Mouse (Mus musculus): ENCODE measurements around the gene Dhrs2. TPM values are rescaled to one million over a fixed set of nuclear protein-coding genes. Genes with fewer than 3 reads are reported as not detected.
A peak's percentile ranks its signal among the peaks of the same experiment; 100 is the strongest.

The Dhrs2 gene
- 0.18 TPM in 1 of 2 replicates, not detected in the other for polyA plus RNA-seq (2014; fragmentation: Nextera tagmentation; extraction: Ambion mirVana)

GRCm38 (mm10) chr14:55221707-55222106 lies at the start of gene Dhrs2:
Gene Dhrs2 (plus strand): TSS chr14:55222007.
- no peak within 1 kb of the TSS for H3K4me2 ChIP-seq
- no peaks in the 10 kb centered on the region for H3K4me1 ChIP-seq (ENCODE audit: insufficient read depth)
- no peak within 1 kb of the TSS for H3K4me3 ChIP-seq (ENCODE audit: low read depth, low read length)
- H3K9ac ChIP-seq: no peak within 1 kb of the TSS
- H3K9me3 ChIP-seq (ENCODE audit: low read depth, low read length): no peaks in the 10 kb centered on the region
- no peak within 1 kb of the TSS for H3K27ac ChIP-seq (ENCODE audit: low read depth)
- 70% methylated on average over 9 of the region's 9 CpGs for WGBS
- DNase-seq: no peak
- H3K36me3 ChIP-seq (ENCODE audit: insufficient read depth): no peaks in the 10 kb centered on the region
- ATAC-seq (ENCODE audit: insufficient read depth): no peak
- no peaks in the 10 kb centered on the region for H3K27me3 ChIP-seq (ENCODE audit: insufficient read depth, low read length)
- TF ChIP-seq CTCF (IDR thresholded peaks at IDR 0.05; ENCODE audit: low read depth): no peak

- no peak for TF ChIP-seq CTCF (IDR thresholded peaks at IDR 0.05; ENCODE audit: low read depth)
- Histone ChIP-seq H3K4me2 (no peak overlapping the region), H3K4me3 (ENCODE audit: low read depth, low read length) (no peak overlapping the region), H3K27me3 (ENCODE audit: insufficient read depth, low read length) (no peaks in the 10 kb centered on the region), H3K36me3 (ENCODE audit: insufficient read depth) (no peaks in the 10 kb centered on the region), H3K9ac (no peak overlapping the region), H3K9me3 (ENCODE audit: low read depth, low read length) (no peaks in the 10 kb centered on the region), H3K4me1 (ENCODE audit: insufficient read depth) (no peaks in the 10 kb centered on the region), H3K27ac (ENCODE audit: low read depth) (no peak overlapping the region)
- DNase-seq (no peak), ATAC-seq (ENCODE audit: insufficient read depth) (no peak)
- WGBS: 36% methylated on average over 6 of the region's 6 CpGs
Observed at GRCm38 (mm10) chr14:55174164-55174563, 47.6 kb upstream of the Dhrs2 start.

- DNase-seq: peak; percentile 45
- WGBS: 22% methylated on average over 5 of the region's 5 CpGs
- no peak overlapping the region for H3K4me2 ChIP-seq
- no peak overlapping the region for H3K9ac ChIP-seq
- no peaks in the 10 kb centered on the region for H3K27me3 ChIP-seq (ENCODE audit: insufficient read depth, low read length)
- ATAC-seq (ENCODE audit: insufficient read depth): no peak
- no peaks in the 10 kb centered on the region for H3K4me1 ChIP-seq (ENCODE audit: insufficient read depth)
- no peaks in the 10 kb centered on the region for H3K36me3 ChIP-seq (ENCODE audit: insufficient read depth)
- TF ChIP-seq CTCF (IDR thresholded peaks at IDR 0.05; ENCODE audit: low read depth): peak; percentile 75
- H3K4me3 ChIP-seq (ENCODE audit: low read depth, low read length): no peak overlapping the region
- no peaks in the 10 kb centered on the region for H3K9me3 ChIP-seq (ENCODE audit: low read depth, low read length)
- H3K27ac ChIP-seq (ENCODE audit: low read depth): no peak overlapping the region
Observed at GRCm38 (mm10) chr14:55177274-55177673, 44.5 kb upstream of the Dhrs2 start.

- TF ChIP-seq CTCF (IDR thresholded peaks at IDR 0.05; ENCODE audit: low read depth): no peak
- H3K4me1 ChIP-seq (ENCODE audit: insufficient read depth): no peaks in the 10 kb centered on the region
- no peak overlapping the region for H3K4me3 ChIP-seq (ENCODE audit: low read depth, low read length)
- no peaks in the 10 kb centered on the region for H3K9me3 ChIP-seq (ENCODE audit: low read depth, low read length)
- H3K27ac ChIP-seq (ENCODE audit: low read depth): no peak overlapping the region
- WGBS: 28% methylated on average over 3 of the region's 3 CpGs
- H3K4me2 ChIP-seq: no peak overlapping the region
- no peaks in the 10 kb centered on the region for H3K36me3 ChIP-seq (ENCODE audit: insufficient read depth)
- DNase-seq: no peak
- no peak overlapping the region for H3K9ac ChIP-seq
- H3K27me3 ChIP-seq (ENCODE audit: insufficient read depth, low read length): no peaks in the 10 kb centered on the region
- no peak for ATAC-seq (ENCODE audit: insufficient read depth)
Observed at GRCm38 (mm10) chr14:55180951-55181350, 40.9 kb upstream of the Dhrs2 start.

- no peak for TF ChIP-seq CTCF (IDR thresholded peaks at IDR 0.05; ENCODE audit: low read depth)
- Histone ChIP-seq H3K9me3 (ENCODE audit: low read depth, low read length) (no peaks in the 10 kb centered on the region), H3K4me1 (ENCODE audit: insufficient read depth) (no peaks in the 10 kb centered on the region), H3K27me3 (ENCODE audit: insufficient read depth, low read length) (no peaks in the 10 kb centered on the region), H3K9ac (no peak overlapping the region), H3K4me2 (no peak overlapping the region), H3K36me3 (ENCODE audit: insufficient read depth) (no peaks in the 10 kb centered on the region), H3K4me3 (ENCODE audit: low read depth, low read length) (no peak overlapping the region), H3K27ac (ENCODE audit: low read depth) (no peak overlapping the region)
- WGBS: 85% methylated on average over 3 of the region's 3 CpGs
- DNase-seq (no peak), ATAC-seq (ENCODE audit: insufficient read depth) (no peak)
Observed at GRCm38 (mm10) chr14:55183231-55183630, 38.6 kb upstream of the Dhrs2 start.

GRCm38 (mm10) chr14:55184640-55185145 lies 37.1 kb upstream of the Dhrs2 start:
- no peaks in the 10 kb centered on the region for H3K27me3 ChIP-seq (ENCODE audit: insufficient read depth, low read length)
- no peak overlapping the region for H3K27ac ChIP-seq (ENCODE audit: low read depth)
- no peak overlapping the region for H3K4me3 ChIP-seq (ENCODE audit: low read depth, low read length)
- no peak overlapping the region for H3K4me2 ChIP-seq
- H3K36me3 ChIP-seq (ENCODE audit: insufficient read depth): no peaks in the 10 kb centered on the region
- no peak for TF ChIP-seq CTCF (IDR thresholded peaks at IDR 0.05; ENCODE audit: low read depth)
- H3K4me1 ChIP-seq (ENCODE audit: insufficient read depth): no peaks in the 10 kb centered on the region
- ATAC-seq (ENCODE audit: insufficient read depth) (no peak), DNase-seq (no peak)
- H3K9me3 ChIP-seq (ENCODE audit: low read depth, low read length): no peaks in the 10 kb centered on the region
- no peak overlapping the region for H3K9ac ChIP-seq
- WGBS: 86% methylated on average over 3 of the region's 3 CpGs

GRCm38 (mm10) chr14:55188491-55188890 lies 33.3 kb upstream of the Dhrs2 start:
- no peaks in the 10 kb centered on the region for H3K9me3 ChIP-seq (ENCODE audit: low read depth, low read length)
- DNase-seq (no peak), ATAC-seq (ENCODE audit: insufficient read depth) (no peak)
- no peak overlapping the region for H3K27ac ChIP-seq (ENCODE audit: low read depth)
- no peak overlapping the region for H3K4me2 ChIP-seq
- no peaks in the 10 kb centered on the region for H3K36me3 ChIP-seq (ENCODE audit: insufficient read depth)
- H3K4me1 ChIP-seq (ENCODE audit: insufficient read depth): no peaks in the 10 kb centered on the region
- 27% methylated on average over 4 of the region's 4 CpGs for WGBS
- TF ChIP-seq CTCF (IDR thresholded peaks at IDR 0.05; ENCODE audit: low read depth): no peak
- no peak overlapping the region for H3K9ac ChIP-seq
- H3K4me3 ChIP-seq (ENCODE audit: low read depth, low read length): no peak overlapping the region
- no peaks in the 10 kb centered on the region for H3K27me3 ChIP-seq (ENCODE audit: insufficient read depth, low read length)

- no peak for TF ChIP-seq CTCF (IDR thresholded peaks at IDR 0.05; ENCODE audit: low read depth)
- WGBS: 23% methylated on average over 9 of the region's 9 CpGs
- no peak overlapping the region for H3K4me2 ChIP-seq
- no peaks in the 10 kb centered on the region for H3K36me3 ChIP-seq (ENCODE audit: insufficient read depth)
- ATAC-seq (ENCODE audit: insufficient read depth) (no peak), DNase-seq (no peak)
- no peaks in the 10 kb centered on the region for H3K4me1 ChIP-seq (ENCODE audit: insufficient read depth)
- no peak overlapping the region for H3K4me3 ChIP-seq (ENCODE audit: low read depth, low read length)
- no peak overlapping the region for H3K27ac ChIP-seq (ENCODE audit: low read depth)
- H3K9ac ChIP-seq: no peak overlapping the region
- H3K9me3 ChIP-seq (ENCODE audit: low read depth, low read length): no peaks in the 10 kb centered on the region
- no peaks in the 10 kb centered on the region for H3K27me3 ChIP-seq (ENCODE audit: insufficient read depth, low read length)
Observed at GRCm38 (mm10) chr14:55189351-55189769, 32.4 kb upstream of the Dhrs2 start.
